Mouse (Mus musculus) hindbrain, embryonic 11.5 days (tissue): Measurements from ENCODE around the gene Pitpnm3. TPM values are rescaled to one million over a fixed set of nuclear protein-coding genes. Genes with fewer than 3 reads are reported as not detected.

Experiments
- ATAC-seq: fragments of 200-750 bp; cut with Nextera tagmentation; 2 replicates; pipeline ENCODE4 v1.8.0; 2017; ENCODE audit warnings: mild to moderate bottlenecking, moderate TSS enrichment, moderate library complexity; ENCODE audit not compliant: low FRiP score
- DNase-seq: peaks from one replicate; pipeline ENCODE4 v3.0.0-alpha.2; 2015; ENCODE audit warnings: low spot score
- H3K27ac ChIP-seq: fragments of 300-500 bp; sonication (generic); 2 replicates; pipeline ENCODE4 v1.5.1; 2014; ENCODE audit warnings: mild to moderate bottlenecking, low read depth, low read length
- H3K27me3 ChIP-seq: fragments of 300-500 bp; sonication (generic); 2 replicates; pipeline ENCODE4 v1.6.1; 2014; ENCODE audit warnings: mild to moderate bottlenecking, low read length, moderate library complexity, mixed read lengths; ENCODE audit not compliant: control insufficient read depth, insufficient read depth
- H3K36me3 ChIP-seq: fragments of 300-500 bp; sonication (generic); 2 replicates; pipeline ENCODE4 v1.6.1; 2014; ENCODE audit warnings: mild to moderate bottlenecking, low read length, moderate library complexity, mixed read lengths; ENCODE audit not compliant: control insufficient read depth, insufficient read depth
- H3K4me1 ChIP-seq: fragments of 300-500 bp; sonication (generic); replicated peaks from 2 replicates; pipeline ENCODE4 v1.6.1; 2014; ENCODE audit warnings: low read length, mixed read lengths; ENCODE audit not compliant: control insufficient read depth, insufficient read depth
- H3K4me2 ChIP-seq: fragments of 300-500 bp; sonication (generic); replicated peaks from 2 replicates; pipeline ENCODE4 v1.6.1; 2014; ENCODE audit warnings: mild to moderate bottlenecking, low read depth, low read length
- H3K4me3 ChIP-seq: fragments of 300-500 bp; sonication (generic); 2 replicates; pipeline ENCODE4 v1.5.1; 2014; ENCODE audit warnings: low read depth, low read length
- H3K9ac ChIP-seq: fragments of 300-500 bp; sonication (generic); 2 replicates; pipeline ENCODE4 v1.6.1; 2014; ENCODE audit warnings: low read depth, low read length
- H3K9me3 ChIP-seq: fragments of 300-500 bp; sonication (generic); 2 replicates; pipeline ENCODE4 v1.6.1; 2016; ENCODE audit warnings: low read length; ENCODE audit not compliant: control insufficient read depth
- WGBS: fragments of 180-500 bp; shearing (Covaris S2); extraction: QIAGEN DNeasy Blood & Tissue Kit; methylation state at CpG from one replicate; pipeline ENCODE4 v1.1.7; 2014; 5-methylcytosine and 5-hydroxymethylcytosine counted together
- polyA plus RNA-seq: library from polyadenylated mRNA; unstranded; fragments of >200 nt; fragmentation: Nextera tagmentation; extraction: Ambion mirVana; gene quantifications from 2 replicates; pipeline ENCODE4 v1.2.1, GENCODE M21; 2014

The Pitpnm3 gene
- polyA plus RNA-seq, 1 experiment from 2014 or later = 0.48 TPM

- ATAC-seq (no peak), DNase-seq (peak; percentile 25)
- Histone ChIP-seq H3K36me3 (no peaks in the 10 kb centered on the region), H3K4me3 (no peak overlapping the region), H3K27ac (peak overlapping the region; percentile 17; the same call in 1 of the 2 replicates), H3K4me1 (no peaks in the 10 kb centered on the region; the same call in 1 of the 2 replicates), H3K4me2 (no peak overlapping the region), H3K9me3 (no peaks in the 10 kb centered on the region), H3K27me3 (no peaks in the 10 kb centered on the region; the same call in 1 of the 2 replicates), H3K9ac (no peak overlapping the region)
- WGBS = 45% methylated on average over 3 of the region's 3 CpGs
Measured at GRCm38 (mm10) chr11:72095994-72096393, 39.6 kb downstream of the Pitpnm3 start.

DNA sequence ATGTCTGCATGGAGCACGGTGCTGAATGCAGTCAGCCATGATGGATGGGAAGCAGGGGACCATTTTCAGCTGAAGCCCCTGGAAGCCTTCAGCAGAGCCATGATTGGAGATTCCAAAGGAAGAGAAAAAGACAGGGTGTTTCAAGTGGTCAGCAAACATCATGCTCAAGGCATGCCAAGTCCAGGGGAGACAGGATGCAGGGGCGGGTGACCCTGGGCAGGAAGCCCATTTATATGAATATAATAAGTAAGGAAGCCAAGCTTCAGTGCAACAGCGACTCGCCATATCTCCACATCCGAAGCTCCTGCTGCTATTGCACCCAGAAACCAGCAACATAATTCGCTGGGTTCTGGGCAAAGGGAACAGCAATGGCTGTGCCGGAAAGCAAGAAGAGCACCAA is 41.1 kb downstream of the Pitpnm3 start:
- DNase-seq = no peak
- Histone ChIP-seq H3K27ac (no peak overlapping the region), H3K36me3 (no peaks in the 10 kb centered on the region), H3K27me3 (no peaks in the 10 kb centered on the region; the same call in 1 of the 2 replicates), H3K4me2 (no peak overlapping the region), H3K9ac (no peak overlapping the region), H3K4me1 (no peaks in the 10 kb centered on the region; the same call in 1 of the 2 replicates), H3K9me3 (no peaks in the 10 kb centered on the region), H3K4me3 (no peak overlapping the region)
- ATAC-seq = no peak
- WGBS = 84% methylated on average over 7 of the region's 7 CpGs

GRCm38 (mm10) chr11:72092390-72092789 is 43.2 kb downstream of the Pitpnm3 start:
- no peak overlapping the region for H3K9ac ChIP-seq
- no peaks in the 10 kb centered on the region; the same call in 1 of the 2 replicates for H3K27me3 ChIP-seq
- no peak overlapping the region for H3K4me2 ChIP-seq
- H3K4me3 ChIP-seq = no peak overlapping the region
- ATAC-seq (no peak), DNase-seq (no peak)
- 60% methylated on average over 8 of the region's 8 CpGs for WGBS
- no peak overlapping the region for H3K27ac ChIP-seq
- no peaks in the 10 kb centered on the region for H3K9me3 ChIP-seq
- no peaks in the 10 kb centered on the region for H3K36me3 ChIP-seq
- no peaks in the 10 kb centered on the region; the same call in 1 of the 2 replicates for H3K4me1 ChIP-seq

- no peaks in the 10 kb centered on the region for H3K36me3 ChIP-seq
- H3K4me3 ChIP-seq = no peak overlapping the region
- no peaks in the 10 kb centered on the region for H3K4me1 ChIP-seq
- DNase-seq = no peak
- H3K27me3 ChIP-seq = no peaks in the 10 kb centered on the region
- no peak overlapping the region for H3K9ac ChIP-seq
- H3K27ac ChIP-seq = peak overlapping the region; percentile 27; the same call in 1 of the 2 replicates
- WGBS = 58% methylated on average over 11 of the region's 11 CpGs
- H3K4me2 ChIP-seq = no peak overlapping the region
- no peak for ATAC-seq
- H3K9me3 ChIP-seq = no peaks in the 10 kb centered on the region
Measured at GRCm38 (mm10) chr11:72086251-72087046, 49.1 kb downstream of the Pitpnm3 start.

DNA sequence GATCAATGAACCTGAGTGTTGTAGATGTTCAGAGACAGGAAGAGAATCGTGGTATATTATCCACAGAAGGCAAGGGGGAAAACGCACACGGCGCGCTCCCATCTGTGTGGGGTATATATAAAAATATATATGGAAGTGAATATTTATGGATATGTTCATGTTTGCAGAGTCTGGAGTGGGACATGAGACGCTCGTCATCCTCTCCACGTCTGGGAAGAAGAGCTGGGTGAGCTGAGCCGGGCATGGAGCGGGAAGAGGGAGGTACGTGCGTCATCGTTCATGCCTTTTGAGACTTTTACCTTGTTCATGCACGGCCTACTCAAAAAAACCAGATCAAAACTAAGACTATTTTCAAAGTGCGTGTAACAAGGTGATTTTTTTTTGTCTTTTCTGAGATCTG is 51.2 kb downstream of the Pitpnm3 start:
- Histone ChIP-seq H3K4me2 (no peak overlapping the region), H3K27me3 (no peaks in the 10 kb centered on the region), H3K4me3 (no peak overlapping the region), H3K36me3 (no peaks in the 10 kb centered on the region), H3K9ac (no peak overlapping the region), H3K4me1 (no peaks in the 10 kb centered on the region), H3K9me3 (no peaks in the 10 kb centered on the region), H3K27ac (no peak overlapping the region)
- ATAC-seq (no peak), DNase-seq (no peak)
- WGBS = 95% methylated on average over 15 of the region's 15 CpGs

DNA sequence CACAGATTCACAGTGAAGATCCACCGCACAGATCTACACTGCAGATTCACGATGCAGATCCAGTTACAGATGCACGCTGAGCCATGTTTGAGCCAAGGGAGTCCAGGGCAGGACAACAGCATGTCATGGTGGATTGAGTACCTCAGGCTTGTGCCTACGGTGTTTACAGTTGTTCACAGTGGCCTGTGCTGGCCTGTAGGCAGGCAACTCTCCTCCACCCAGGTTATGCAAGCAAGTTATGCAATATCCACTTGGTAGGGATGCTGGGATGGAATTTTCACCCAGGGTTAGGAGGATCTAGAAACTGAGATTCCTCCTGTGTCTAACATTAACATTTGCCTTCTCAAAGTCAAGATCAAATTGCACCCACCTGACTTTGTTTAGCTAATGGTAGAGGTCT is 53.0 kb downstream of the Pitpnm3 start:
- 91% methylated on average over 4 of the region's 4 CpGs for WGBS
- Histone ChIP-seq H3K9me3 (no peaks in the 10 kb centered on the region), H3K36me3 (no peaks in the 10 kb centered on the region), H3K27me3 (no peaks in the 10 kb centered on the region), H3K4me1 (no peaks in the 10 kb centered on the region), H3K9ac (no peak overlapping the region), H3K27ac (no peak overlapping the region), H3K4me2 (no peak overlapping the region), H3K4me3 (no peak overlapping the region)
- no peak for ATAC-seq
- no peak for DNase-seq

DNA sequence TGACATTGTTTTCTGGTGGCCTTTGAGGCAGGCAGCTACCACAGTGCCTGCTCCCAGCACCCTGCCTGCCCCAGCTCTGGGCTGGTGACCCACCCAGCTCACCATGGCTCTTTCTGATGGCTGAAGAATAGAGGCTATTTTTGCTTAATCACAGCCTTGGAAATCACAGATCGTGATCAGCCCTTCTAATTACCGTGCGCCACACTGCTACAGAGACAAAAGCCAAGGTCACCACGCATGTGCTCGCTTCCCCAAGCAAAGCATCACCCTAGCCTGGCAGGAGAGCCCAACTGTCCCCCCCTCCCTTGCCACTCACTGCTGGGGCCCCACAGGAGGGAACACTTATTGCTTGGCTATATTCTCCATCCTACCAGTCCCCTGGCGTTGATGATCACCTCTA is 55.1 kb downstream of the Pitpnm3 start:
- H3K4me2 ChIP-seq = no peak overlapping the region
- H3K4me1 ChIP-seq = no peaks in the 10 kb centered on the region
- no peaks in the 10 kb centered on the region for H3K27me3 ChIP-seq
- no peak overlapping the region for H3K4me3 ChIP-seq
- no peak overlapping the region for H3K9ac ChIP-seq
- no peaks in the 10 kb centered on the region for H3K9me3 ChIP-seq
- no peak overlapping the region for H3K27ac ChIP-seq
- no peak for ATAC-seq
- DNase-seq = no peak
- no peaks in the 10 kb centered on the region for H3K36me3 ChIP-seq
- 73% methylated on average over 6 of the region's 6 CpGs for WGBS

- H3K9ac ChIP-seq = no peak overlapping the region
- no peaks in the 10 kb centered on the region for H3K36me3 ChIP-seq
- no peak overlapping the region for H3K4me2 ChIP-seq
- whole genome bisulfite sequencing = 65% methylated on average over 4 of the region's 4 CpGs
- ATAC-seq (no peak), DNase-seq (no peak)
- H3K4me1 ChIP-seq = no peaks in the 10 kb centered on the region
- H3K9me3 ChIP-seq = no peaks in the 10 kb centered on the region
- no peak overlapping the region for H3K4me3 ChIP-seq
- H3K27ac ChIP-seq = no peak overlapping the region
- no peaks in the 10 kb centered on the region for H3K27me3 ChIP-seq
Measured at GRCm38 (mm10) chr11:72078647-72079046, 56.9 kb downstream of the Pitpnm3 start.

GRCm38 (mm10) chr11:72078056-72078455 is 57.5 kb downstream of the Pitpnm3 start:
- Histone ChIP-seq H3K4me3 (no peak overlapping the region), H3K9ac (no peak overlapping the region), H3K27ac (no peak overlapping the region), H3K27me3 (no peaks in the 10 kb centered on the region), H3K9me3 (no peaks in the 10 kb centered on the region), H3K4me1 (no peaks in the 10 kb centered on the region), H3K36me3 (no peaks in the 10 kb centered on the region), H3K4me2 (no peak overlapping the region)
- 58% methylated on average over 3 of the region's 3 CpGs for WGBS
- DNase-seq (no peak), ATAC-seq (no peak)
